Mouse (Mus musculus) liver, embryonic 16.5 days (tissue): Measurements from ENCODE around the gene Tmem185b. TPM values are rescaled to one million over a fixed set of nuclear protein-coding genes. Genes with fewer than 3 reads are reported as not detected.

Experiments used
- ATAC-seq: fragments of 200-750 bp; cut with Nextera tagmentation; 2 replicates; pipeline ENCODE4 v1.8.0; 2017; ENCODE audit warnings: low read depth, mild to moderate bottlenecking, moderate number of reproducible peaks, moderate library complexity
- H3K27ac ChIP-seq: fragments of 300-500 bp; sonication (generic); 2 replicates; pipeline ENCODE4 v1.5.1; 2014; ENCODE audit warnings: mild to moderate bottlenecking, low read length
- H3K27me3 ChIP-seq: fragments of 300-500 bp; sonication (generic); 2 replicates; pipeline ENCODE4 v1.6.1; 2014; ENCODE audit warnings: low read depth, low read length, mixed read lengths; ENCODE audit not compliant: control insufficient read depth, insufficient read depth
- H3K36me3 ChIP-seq: fragments of 300-500 bp; sonication (generic); 2 replicates; pipeline ENCODE4 v1.6.1; 2014; ENCODE audit warnings: mild to moderate bottlenecking; ENCODE audit not compliant: control insufficient read depth, insufficient read depth
- H3K4me1 ChIP-seq: fragments of 300-500 bp; sonication (generic); 2 replicates; pipeline ENCODE4 v1.6.1; 2014; ENCODE audit warnings: low read depth, low read length, mixed read lengths; ENCODE audit not compliant: control insufficient read depth
- H3K4me2 ChIP-seq: fragments of 300-500 bp; sonication (generic); 2 replicates; pipeline ENCODE4 v1.6.1; 2014; ENCODE audit warnings: low read depth, low read length, mixed read lengths
- H3K4me3 ChIP-seq: fragments of 300-500 bp; sonication (generic); 2 replicates; pipeline ENCODE4 v1.5.1; 2014; ENCODE audit warnings: low read depth, mild to moderate bottlenecking, low read length
- H3K9ac ChIP-seq: fragments of 300-500 bp; sonication (generic); 2 replicates; pipeline ENCODE4 v1.6.1; 2014; ENCODE audit warnings: low read depth, low read length
- H3K9me3 ChIP-seq: fragments of 300-500 bp; sonication (generic); replicated peaks from 2 replicates; pipeline ENCODE4 v1.6.1; 2016; ENCODE audit warnings: low read length; ENCODE audit not compliant: control insufficient read depth
- WGBS: fragments of 180-500 bp; shearing (Covaris S2); extraction: QIAGEN DNeasy Blood & Tissue Kit; methylation state at CpG from one replicate; pipeline ENCODE4 v1.1.7; 2014; ENCODE audit not compliant: insufficient replicate concordance; 5-methylcytosine and 5-hydroxymethylcytosine counted together
- polyA plus RNA-seq: library from polyadenylated mRNA; unstranded; fragments of >200 nt; fragmentation: Nextera tagmentation; extraction: Ambion mirVana; gene quantifications from 2 replicates; pipeline ENCODE4 v1.2.1, GENCODE M21; 2015

Tmem185b gene
- polyA plus RNA-seq, 1 experiment from 2014 or later, result 7.6 TPM

- Histone ChIP-seq H3K9ac (no peak overlapping the region), H3K36me3 (no peaks in the 10 kb centered on the region), H3K27me3 (no peaks in the 10 kb centered on the region), H3K4me1 (peaks cover 5% of the 10 kb centered on the region), H3K4me3 (no peak overlapping the region), H3K27ac (no peak overlapping the region), H3K9me3 (no peaks in the 10 kb centered on the region), H3K4me2 (no peak overlapping the region)
- ATAC-seq, result no peak
- WGBS, result 35% methylated on average over 2 of the region's 2 CpGs
These were observed 13.3 kb downstream of the Tmem185b start for GRCm38 (mm10) chr1:119539252-119539651.

DNA sequence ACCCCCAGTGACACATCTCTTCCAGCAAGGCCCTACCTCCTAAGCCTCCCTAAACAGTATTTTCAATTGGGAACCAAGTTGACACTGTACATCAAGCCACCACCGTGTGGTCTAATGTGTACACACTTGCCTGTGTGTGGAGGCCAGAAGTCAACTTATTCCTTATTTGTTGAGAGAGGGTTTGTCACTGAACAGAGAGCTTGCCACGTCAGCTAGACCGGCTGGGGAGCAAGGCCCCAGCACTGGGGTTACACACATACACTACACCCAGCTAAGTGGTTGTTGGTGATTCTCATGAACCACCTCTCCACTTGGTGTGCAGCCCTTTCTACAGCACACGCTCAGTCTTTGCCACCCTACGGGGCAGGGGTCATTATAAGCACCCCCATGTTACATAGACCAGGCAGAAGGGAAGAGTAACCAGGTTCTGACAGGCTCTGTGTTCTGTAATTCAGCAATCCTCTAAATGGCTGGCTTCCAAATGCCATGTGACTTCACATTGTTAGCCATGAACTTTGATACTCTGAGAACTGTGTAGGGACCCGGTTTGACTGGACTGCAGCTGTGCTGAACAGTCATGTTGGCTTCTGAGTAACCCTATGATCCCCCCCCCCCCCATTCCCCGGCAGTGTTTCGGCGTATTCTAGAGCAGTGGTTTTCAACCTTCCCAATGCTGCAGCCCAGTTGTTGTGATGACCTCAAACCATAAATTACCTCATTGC lies 15.0 kb downstream of the Tmem185b start:
- 57% methylated on average over 9 of the region's 9 CpGs for WGBS
- H3K4me1 ChIP-seq, result peaks cover 10% of the 10 kb centered on the region
- peak overlapping the region; percentile 86 for H3K27ac ChIP-seq
- H3K4me3 ChIP-seq, result no peak overlapping the region
- peak; percentile 83 for ATAC-seq
- H3K4me2 ChIP-seq, result no peak overlapping the region
- H3K9ac ChIP-seq, result no peak overlapping the region
- no peaks in the 10 kb centered on the region for H3K27me3 ChIP-seq
- H3K36me3 ChIP-seq, result no peaks in the 10 kb centered on the region
- no peaks in the 10 kb centered on the region for H3K9me3 ChIP-seq

- H3K27ac ChIP-seq, result peak overlapping the region; percentile 45
These were observed 15.6 kb downstream of the Tmem185b start for GRCm38 (mm10) chr1:119541570-119541969.

DNA sequence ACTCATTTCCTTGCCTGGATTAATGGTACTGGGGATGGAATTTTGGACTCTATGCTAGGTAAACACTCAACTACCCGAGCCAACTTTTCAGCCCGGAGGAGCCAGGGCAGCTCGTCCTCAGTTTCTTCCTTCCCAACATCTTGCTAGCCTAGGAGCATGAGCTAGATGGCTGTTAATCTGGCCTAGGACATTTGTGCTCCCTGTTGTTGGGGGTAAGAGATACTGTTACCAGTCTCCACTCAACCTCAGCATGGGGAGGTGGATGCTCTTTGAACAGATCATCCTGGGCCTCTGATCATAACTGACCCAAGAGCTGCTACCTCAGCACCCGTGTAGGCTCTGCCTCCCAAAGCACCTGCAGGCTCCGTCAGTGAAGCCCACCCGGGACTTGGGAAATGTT lies 17.4 kb downstream of the Tmem185b start:
- no peak for ATAC-seq
- Histone ChIP-seq H3K4me1 (peaks cover 10% of the 10 kb centered on the region), H3K27ac (no peak overlapping the region), H3K4me3 (no peak overlapping the region), H3K4me2 (no peak overlapping the region), H3K27me3 (no peaks in the 10 kb centered on the region), H3K9me3 (no peaks in the 10 kb centered on the region), H3K36me3 (no peaks in the 10 kb centered on the region), H3K9ac (no peak overlapping the region)
- WGBS, result 71% methylated on average over 6 of the region's 6 CpGs

More at GRCm38 (mm10) chr1:119541570-119541969, 15.6 kb downstream of the Tmem185b start:
- ATAC-seq, result peak; percentile 56
- Histone ChIP-seq H3K36me3 (no peaks in the 10 kb centered on the region), H3K9me3 (no peaks in the 10 kb centered on the region), H3K4me3 (no peak overlapping the region), H3K27me3 (no peaks in the 10 kb centered on the region), H3K4me2 (no peak overlapping the region), H3K9ac (no peak overlapping the region), H3K4me1 (peaks cover 10% of the 10 kb centered on the region)
- WGBS, result 63% methylated on average over 3 of the region's 3 CpGs

GRCm38 (mm10) chr1:119544611-119545155 lies 18.7 kb downstream of the Tmem185b start:
- 69% methylated on average over 5 of the region's 5 CpGs for WGBS
- peaks cover 10% of the 10 kb centered on the region for H3K4me1 ChIP-seq
- no peak overlapping the region for H3K4me3 ChIP-seq
- no peaks in the 10 kb centered on the region for H3K27me3 ChIP-seq
- H3K9ac ChIP-seq, result no peak overlapping the region
- H3K4me2 ChIP-seq, result no peak overlapping the region
- no peaks in the 10 kb centered on the region for H3K9me3 ChIP-seq
- ATAC-seq, result no peak
- H3K36me3 ChIP-seq, result no peaks in the 10 kb centered on the region
- no peak overlapping the region for H3K27ac ChIP-seq

DNA sequence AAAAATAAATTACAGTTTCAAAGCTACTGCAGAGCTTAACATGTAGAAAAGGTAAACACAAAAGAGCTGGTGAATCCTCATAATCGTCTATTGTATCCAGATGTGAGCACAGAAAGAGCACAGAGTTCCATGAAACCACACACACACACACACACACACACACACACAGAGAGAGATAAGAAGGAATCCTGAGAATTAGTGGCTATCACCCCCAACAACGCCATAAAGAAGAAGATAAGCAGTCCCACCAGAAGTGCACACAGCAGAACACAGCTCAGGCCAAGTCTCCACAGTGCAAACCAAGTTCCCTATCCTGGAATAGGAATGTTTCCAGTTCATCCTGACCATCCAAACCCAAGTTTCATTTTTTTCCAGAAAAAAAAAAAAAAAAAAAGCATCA lies 19.2 kb downstream of the Tmem185b start:
- no peaks in the 10 kb centered on the region for H3K36me3 ChIP-seq
- WGBS, result 10% methylated on average over 2 of the region's 2 CpGs
- no peak overlapping the region for H3K4me3 ChIP-seq
- H3K27me3 ChIP-seq, result no peaks in the 10 kb centered on the region
- peaks cover 10% of the 10 kb centered on the region for H3K4me1 ChIP-seq
- no peaks in the 10 kb centered on the region for H3K9me3 ChIP-seq
- H3K9ac ChIP-seq, result no peak overlapping the region
- no peak overlapping the region for H3K4me2 ChIP-seq
- ATAC-seq, result no peak
- H3K27ac ChIP-seq, result no peak overlapping the region

DNA sequence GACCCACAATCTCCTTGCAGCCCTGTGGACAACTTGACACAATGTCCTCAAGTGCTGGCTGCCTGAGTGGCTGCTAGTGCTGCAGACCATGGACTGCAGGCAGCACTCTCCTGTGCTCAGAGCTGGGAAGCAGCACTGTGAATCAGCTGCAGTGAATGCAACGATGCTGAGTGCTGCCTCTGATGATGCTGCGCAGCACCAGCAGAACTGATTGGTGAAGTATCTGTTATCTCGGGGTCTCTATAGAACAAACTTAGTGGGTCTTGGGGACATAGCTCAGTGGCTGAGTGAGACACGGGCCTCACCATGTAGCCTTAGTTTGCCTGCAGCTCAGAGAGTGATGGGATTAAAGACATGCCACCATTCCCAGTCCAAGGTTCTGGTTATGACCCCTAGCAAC lies 19.7 kb downstream of the Tmem185b start:
- no peak overlapping the region for H3K9ac ChIP-seq
- H3K4me3 ChIP-seq, result no peak overlapping the region
- no peaks in the 10 kb centered on the region for H3K9me3 ChIP-seq
- WGBS, result 78% methylated on average over 4 of the region's 4 CpGs
- peaks cover 10% of the 10 kb centered on the region for H3K4me1 ChIP-seq
- no peak for ATAC-seq
- H3K27me3 ChIP-seq, result no peaks in the 10 kb centered on the region
- H3K36me3 ChIP-seq, result no peaks in the 10 kb centered on the region
- no peak overlapping the region for H3K4me2 ChIP-seq
- no peak overlapping the region for H3K27ac ChIP-seq

GRCm38 (mm10) chr1:119546490-119546889 lies 20.5 kb downstream of the Tmem185b start:
- H3K4me2 ChIP-seq, result no peak overlapping the region

GRCm38 (mm10) chr1:119548668-119549326 lies 22.8 kb downstream of the Tmem185b start:
- peak; percentile 33 for ATAC-seq
- Histone ChIP-seq H3K4me2 (no peak overlapping the region), H3K4me3 (no peak overlapping the region), H3K9ac (no peak overlapping the region), H3K9me3 (no peaks in the 10 kb centered on the region), H3K27ac (no peak overlapping the region), H3K27me3 (no peaks in the 10 kb centered on the region), H3K36me3 (no peaks in the 10 kb centered on the region), H3K4me1 (peaks cover 5% of the 10 kb centered on the region)
- 52% methylated on average over 7 of the region's 7 CpGs for WGBS

More at GRCm38 (mm10) chr1:119546490-119546889, 20.5 kb downstream of the Tmem185b start:
- Histone ChIP-seq H3K4me1 (peaks cover 10% of the 10 kb centered on the region), H3K27me3 (no peaks in the 10 kb centered on the region), H3K9me3 (no peaks in the 10 kb centered on the region), H3K4me3 (no peak overlapping the region), H3K27ac (no peak overlapping the region), H3K9ac (no peak overlapping the region), H3K36me3 (no peaks in the 10 kb centered on the region)
- 64% methylated on average over 3 of the region's 3 CpGs for WGBS
- ATAC-seq, result no peak
